Mouse (Mus musculus) testis, postnatal 10 days (tissue): Measurements from ENCODE around the gene Erich6b.

ENCODE experiments used
- DNase-seq: peaks from one replicate; pipeline ENCODE4 v3.0.0; 2021; ENCODE audit warnings: low spot score

Gene Erich6b

GRCm38 (mm10) chr14:75707771-75708170, 65.7 kb downstream of the Erich6b start:
- DNase-seq = no peak

GRCm38 (mm10) chr14:75708986-75709385, 66.9 kb downstream of the Erich6b start:
- no peak for DNase-seq

- no peak for DNase-seq
Observed at GRCm38 (mm10) chr14:75711731-75712130, 69.7 kb downstream of the Erich6b start.

GRCm38 (mm10) chr14:75712687-75713086, 70.6 kb downstream of the Erich6b start:
- no peak for DNase-seq

- DNase-seq = no peak
Observed at GRCm38 (mm10) chr14:75713661-75714060, 71.6 kb downstream of the Erich6b start.

- DNase-seq = no peak
Observed at GRCm38 (mm10) chr14:75716410-75716809, 74.4 kb downstream of the Erich6b start.
